Mouse (Mus musculus): ENCODE data around the gene Olfr1231.

Olfr1231 gene

GRCm38 (mm10) chr2:89306974-89307373, at the start of gene Olfr1231:
Olfr1231 (minus strand) TSS chr2:89307074.
- DNase-seq, result no peak

GRCm38 (mm10) chr2:89342298-89342697, 35.4 kb upstream of the Olfr1231 start, which contains the start of gene Olfr1233:
Olfr1233 (minus strand) TSS chr2:89342398.
- no peak for DNase-seq

- DNase-seq, result no peak
Observed at GRCm38 (mm10) chr2:89329575-89329974, 22.7 kb upstream of the Olfr1231 start, which contains the start of gene Olfr1232. Olfr1232 (minus strand) TSS chr2:89329675.

- no peak for DNase-seq
Observed at GRCm38 (mm10) chr2:89297168-89297567, 9.7 kb downstream of the Olfr1231 start, which contains the start of gene Olfr1230. Olfr1230 (minus strand) TSS chr2:89297268.

GRCm38 (mm10) chr2:89287914-89288313, 19.0 kb downstream of the Olfr1231 start, which contains the start of gene Olfr1229:
Olfr1229 (minus strand) TSS chr2:89288014.
- no peak for DNase-seq

GRCm38 (mm10) chr2:89253962-89254361, 52.9 kb downstream of the Olfr1231 start, which contains the start of gene Olfr1228:
Olfr1228 (minus strand) TSS chr2:89254062.
- DNase-seq, result no peak

Measured in thymus, postnatal 4 days (tissue).